Mouse (Mus musculus) MEL (cell line): Measurements from ENCODE around the gene Znrf1. TPM values are rescaled to one million over a fixed set of nuclear protein-coding genes. Genes with fewer than 3 reads are reported as not detected.

Experiments used
- DNase-seq: peaks from one replicate; pipeline ENCODE4 v3.0.0; 2011; ENCODE audit warnings: low read depth, low spot score
- H3K27ac ChIP-seq: 2 replicates; pipeline ENCODE4 v1.5.1; 2012; ENCODE audit warnings: low read depth, mild to moderate bottlenecking, control low read depth, low read length, moderate library complexity; ENCODE audit not compliant: control insufficient read depth
- H3K27me3 ChIP-seq, 2 experiments: fragments of 150-350 bp in 1 of 2; sonication (generic) in 1 of 2; 2 replicates each; pipeline ENCODE4 v1.6.1; 2012; ENCODE audit warnings: low read length in 2 of 2, mild to moderate bottlenecking in 2 of 2, improper control_type of control experiment in 1 of 2, moderate library complexity in 1 of 2; ENCODE audit not compliant: insufficient read depth in 2 of 2, control insufficient read depth in 1 of 2
- H3K36me3 ChIP-seq, 2 experiments: 2 replicates each; pipeline ENCODE4 v1.6.1; 2012 to 2014; ENCODE audit warnings: low read length in 2 of 2, improper control_type of control experiment in 1 of 2, inconsistent platforms in 1 of 2, mild to moderate bottlenecking in 1 of 2; ENCODE audit not compliant: insufficient read depth in 2 of 2, control insufficient read depth in 1 of 2
- H3K4me1 ChIP-seq, 2 experiments: fragments of 150-350 bp in 1 of 2; sonication (generic) in 1 of 2; 2 replicates each; pipeline ENCODE4 v1.6.1; 2012; ENCODE audit warnings: low read length in 2 of 2, improper control_type of control experiment in 1 of 2, mild to moderate bottlenecking in 1 of 2; ENCODE audit not compliant: insufficient read depth in 2 of 2, control insufficient read depth in 1 of 2
- H3K4me3 ChIP-seq, 2 experiments: fragments of 150-350 bp in 1 of 2; sonication (generic) in 1 of 2; 2 replicates each; pipeline ENCODE4 v1.5.1; 2012; ENCODE audit warnings: low read depth in 2 of 2, low read length in 2 of 2, mild to moderate bottlenecking in 2 of 2, moderate library complexity in 2 of 2, control low read depth in 1 of 2, improper control_type of control experiment in 1 of 2; ENCODE audit not compliant: control insufficient read depth in 1 of 2, insufficient read depth in 1 of 2
- H3K79me2 ChIP-seq: 2 replicates; pipeline ENCODE4 v1.6.1; 2012; ENCODE audit warnings: mild to moderate bottlenecking, low read length, moderate library complexity; ENCODE audit not compliant: control insufficient read depth, poor library complexity, insufficient read depth
- H3K9ac ChIP-seq: 2 replicates; pipeline ENCODE4 v1.6.1; 2012; ENCODE audit warnings: low read depth, mild to moderate bottlenecking, control low read depth, low read length, moderate library complexity; ENCODE audit not compliant: control insufficient read depth, poor library complexity, severe bottlenecking
- H3K9me3 ChIP-seq: fragments of 150-350 bp; sonication (generic); replicated peaks from 2 replicates; pipeline ENCODE4 v1.6.1; 2012; ENCODE audit warnings: mild to moderate bottlenecking, low read length, improper control_type of control experiment, moderate library complexity; ENCODE audit not compliant: insufficient read depth
- CHD1 ChIP-seq: IDR thresholded peaks from 2 replicates; pipeline ENCODE4 v1.6.1; 2012; ENCODE audit warnings: low read depth, mild to moderate bottlenecking, inconsistent platforms, low read length, improper control_type of control experiment
- CHD2 ChIP-seq: IDR thresholded peaks from 2 replicates; pipeline ENCODE4 v1.6.1; 2011; ENCODE audit warnings: low read length, improper control_type of control experiment
- E2F4 ChIP-seq: IDR thresholded peaks from 2 replicates; pipeline ENCODE4 v1.6.1; 2011; ENCODE audit warnings: low read depth, low read length, improper control_type of control experiment, borderline replicate concordance
- GATA1 ChIP-seq: IDR thresholded peaks from 2 replicates; pipeline ENCODE4 v1.6.1; 2011; ENCODE audit warnings: low read depth, low read length, improper control_type of control experiment
- HCFC1 ChIP-seq: IDR thresholded peaks from 2 replicates; pipeline ENCODE4 v1.6.1; 2012; ENCODE audit warnings: low read depth, mild to moderate bottlenecking, inconsistent platforms, low read length, improper control_type of control experiment, moderate library complexity
- KAT2A ChIP-seq: conservative IDR thresholded peaks from 2 replicates; pipeline ENCODE4 v1.6.1; 2012; ENCODE audit warnings: low read depth, low read length, improper control_type of control experiment, inconsistent platforms
- MAFK ChIP-seq: IDR thresholded peaks from 2 replicates; pipeline ENCODE4 v1.6.1; 2011; ENCODE audit warnings: low read depth, mild to moderate bottlenecking, low read length, improper control_type of control experiment, borderline replicate concordance
- MAX ChIP-seq: IDR thresholded peaks from 2 replicates; pipeline ENCODE4 v1.6.1; 2011; ENCODE audit warnings: low read length, improper control_type of control experiment
- MAZ ChIP-seq: IDR thresholded peaks from 2 replicates; pipeline ENCODE4 v1.6.1; 2012; ENCODE audit warnings: low read depth, mild to moderate bottlenecking, inconsistent platforms, low read length, improper control_type of control experiment
- MEF2A ChIP-seq: IDR thresholded peaks from 2 replicates; pipeline ENCODE4 v1.6.1; 2014; ENCODE audit warnings: low read depth, mild to moderate bottlenecking, inconsistent platforms, low read length, improper control_type of control experiment; ENCODE audit not compliant: poor library complexity, insufficient replicate concordance, severe bottlenecking; ENCODE audit errors: extremely low read depth
- MYB ChIP-seq: IDR thresholded peaks from 2 replicates; pipeline ENCODE4 v1.6.1; 2011; ENCODE audit warnings: mild to moderate bottlenecking, low read depth, low read length, improper control_type of control experiment
- NELFE ChIP-seq: IDR thresholded peaks from 2 replicates; pipeline ENCODE4 v1.6.1; 2011; ENCODE audit warnings: low read depth, low read length, improper control_type of control experiment
- POLR2A ChIP-seq, 2 experiments: IDR thresholded peaks; 2 replicates each; pipeline ENCODE4 v1.6.1; 2011 to 2012; ENCODE audit warnings: low read length in 2 of 2, mild to moderate bottlenecking in 2 of 2, control low read depth in 1 of 2, improper control_type of control experiment in 1 of 2, low read depth in 1 of 2, moderate library complexity in 1 of 2; ENCODE audit not compliant: control insufficient read depth in 1 of 2, insufficient read depth in 1 of 2, poor library complexity in 1 of 2
- RAD21 ChIP-seq: IDR thresholded peaks from 2 replicates; pipeline ENCODE4 v1.6.1; 2011; ENCODE audit warnings: mild to moderate bottlenecking, low read depth, low read length, improper control_type of control experiment
- RCOR1 ChIP-seq: IDR thresholded peaks from 2 replicates; pipeline ENCODE4 v1.6.1; 2012; ENCODE audit warnings: low read depth, mild to moderate bottlenecking, inconsistent platforms, low read length, improper control_type of control experiment
- SIN3A ChIP-seq: IDR thresholded peaks from 2 replicates; pipeline ENCODE4 v1.6.1; 2012; ENCODE audit warnings: low read length, improper control_type of control experiment, inconsistent platforms
- SMC3 ChIP-seq: IDR thresholded peaks from 2 replicates; pipeline ENCODE4 v1.6.1; 2011; ENCODE audit warnings: low read depth, low read length, improper control_type of control experiment
- TAL1 ChIP-seq: IDR thresholded peaks from 2 replicates; pipeline ENCODE4 v1.6.1; 2012; ENCODE audit warnings: mild to moderate bottlenecking, inconsistent platforms, low read length, moderate library complexity, mixed read lengths
- TCF12 ChIP-seq: IDR thresholded peaks from 2 replicates; pipeline ENCODE4 v1.6.1; 2014; ENCODE audit warnings: low read depth, mild to moderate bottlenecking, inconsistent platforms, low read length, improper control_type of control experiment, moderate library complexity
- USF1 ChIP-seq: IDR thresholded peaks from 2 replicates; pipeline ENCODE4 v1.6.1; 2014; ENCODE audit warnings: low read depth, mild to moderate bottlenecking, inconsistent platforms, low read length, improper control_type of control experiment, moderate library complexity
- USF2 ChIP-seq, 2 experiments: IDR thresholded peaks; 2 replicates each; pipeline ENCODE4 v1.6.1; 2011 to 2012; ENCODE audit warnings: improper control_type of control experiment in 2 of 2, low read length in 2 of 2, borderline replicate concordance in 1 of 2, inconsistent platforms in 1 of 2, low read depth in 1 of 2, mild to moderate bottlenecking in 1 of 2; ENCODE audit not compliant: insufficient read depth in 1 of 2
- ZC3H11A ChIP-seq: IDR thresholded peaks from 2 replicates; pipeline ENCODE4 v1.6.1; 2012; ENCODE audit warnings: low read depth, mild to moderate bottlenecking, inconsistent platforms, low read length, improper control_type of control experiment
- ZKSCAN1 ChIP-seq: IDR thresholded peaks from 2 replicates; pipeline ENCODE4 v1.6.1; 2012; ENCODE audit warnings: low read depth, mild to moderate bottlenecking, inconsistent platforms, low read length, improper control_type of control experiment, moderate library complexity
- ZMIZ1 ChIP-seq: IDR thresholded peaks from 2 replicates; pipeline ENCODE4 v1.6.1; 2012; ENCODE audit warnings: low read depth, mild to moderate bottlenecking, inconsistent platforms, low read length, improper control_type of control experiment, moderate library complexity
- ZNF384 ChIP-seq: IDR thresholded peaks from 2 replicates; pipeline ENCODE4 v1.6.1; 2012; ENCODE audit warnings: low read depth, mild to moderate bottlenecking, inconsistent platforms, low read length, improper control_type of control experiment
- polyA plus RNA-seq, 2 experiments: library from polyadenylated mRNA; stranded (reverse) in 1 of 2; unstranded in 1 of 2; fragments of >175 nt in 1 of 2; fragments of >200 nt in 1 of 2; gene quantifications; 2 replicates each; pipeline versions ENCODE4 v1.2.1 to v1.2.4; 2012; ENCODE audit warnings: low replicate concordance in 2 of 2, low read depth in 1 of 2; ENCODE audit not compliant: insufficient read length in 2 of 2, insufficient read depth in 1 of 2, missing spikeins in 1 of 2
- total RNA-seq: library from RNA; depleted of rRNA; stranded (reverse); fragments of 300-350 nt; gene quantifications from 2 replicates; pipeline ENCODE4 v1.2.3, GENCODE M21; 2012

Znrf1 gene
- total and polyA plus RNA-seq, 3 experiments, result 18.4 to 36.0 TPM; not detected in 1

DNA sequence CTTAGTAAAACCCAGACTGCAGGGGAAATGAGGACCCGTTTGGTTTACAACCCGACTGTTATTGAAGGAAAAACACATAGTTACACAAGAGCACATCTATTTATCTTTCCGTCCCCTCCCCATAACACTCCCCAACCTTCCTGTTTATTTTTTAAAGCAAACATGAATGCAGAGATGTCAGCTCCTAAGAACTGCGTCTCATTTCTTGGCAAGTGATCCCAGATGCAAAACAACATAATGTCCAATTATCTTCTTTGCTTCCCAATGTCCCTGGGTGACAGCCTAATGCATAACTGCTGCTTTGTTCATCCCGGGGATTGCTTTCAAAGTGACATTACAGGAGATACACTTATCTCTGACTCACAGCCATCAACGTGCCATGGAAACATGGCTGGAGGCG lies 44.7 kb upstream of the Znrf1 start:
- Histone ChIP-seq H3K4me3 (no peak overlapping the region), H3K36me3 (peaks cover 0 to 6% of the 10 kb centered on the region in 2 experiments; a peak in 3 of 4 replicates), H3K27me3 (no peaks in the 10 kb centered on the region), H3K79me2 (no peaks in the 10 kb centered on the region), H3K9me3 (no peaks in the 10 kb centered on the region), H3K27ac (no peak overlapping the region), H3K4me1 (no peaks in the 10 kb centered on the region), H3K9ac (no peak overlapping the region)
- TF ChIP-seq ZKSCAN1 (no peak), ZMIZ1 (no peak), NELFE (no peak), GATA1 (no peak), USF2 (IDR thresholded peaks at IDR 0.05; ENCODE audit: borderline replicate concordance in 1 of 2, insufficient read depth in 1 of 2, low read depth in 1 of 2, low read length in 2 of 2) (no peak), SIN3A (no peak), E2F4 (no peak), MAX (no peak), KAT2A (no peak), RCOR1 (no peak), MYB (no peak), TCF12 (no peak), USF1 (no peak), CHD1 (no peak), MEF2A (no peak), RAD21 (no peak), POLR2A (IDR thresholded peaks at IDR 0.05; ENCODE audit: control insufficient read depth in 1 of 2, insufficient read depth in 1 of 2, low read depth in 1 of 2, low read length in 2 of 2, poor library complexity in 1 of 2) (no peak), CHD2 (no peak), SMC3 (no peak), ZC3H11A (no peak)
- DNase-seq, result no peak

DNA sequence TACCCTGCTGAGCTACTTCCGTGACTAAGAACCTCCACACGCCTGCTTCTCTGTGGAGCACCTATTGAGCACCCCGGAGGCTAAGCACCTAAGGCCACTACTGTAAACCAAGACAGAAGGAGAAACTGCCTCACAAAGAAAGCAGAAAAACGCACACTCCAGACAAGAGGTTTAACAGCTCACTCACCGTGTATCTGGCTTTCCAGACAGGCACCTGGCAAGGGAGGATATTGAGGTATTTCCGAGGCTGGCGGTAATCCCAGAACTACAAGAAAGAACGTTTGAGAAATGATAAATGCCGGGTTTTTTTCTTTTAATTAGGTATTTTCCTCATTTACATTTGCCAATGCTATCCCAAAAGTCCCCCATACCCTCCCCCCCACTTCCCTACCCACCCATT lies 43.4 kb upstream of the Znrf1 start:
- TF ChIP-seq ZNF384 (no peak), RAD21 (no peak), TAL1 (no peak), MAFK (no peak), MAZ (no peak), HCFC1 (no peak)
- DNase-seq, result no peak
- no peaks in the 10 kb centered on the region for H3K27me3 ChIP-seq
- H3K9me3 ChIP-seq, result no peaks in the 10 kb centered on the region
- no peak overlapping the region for H3K4me3 ChIP-seq
- no peaks in the 10 kb centered on the region for H3K4me1 ChIP-seq
- peaks cover 0 to 3% of the 10 kb centered on the region in 2 experiments; a peak in 3 of 4 replicates for H3K36me3 ChIP-seq
- H3K79me2 ChIP-seq, result no peaks in the 10 kb centered on the region
- H3K9ac ChIP-seq, result no peak overlapping the region
- H3K27ac ChIP-seq, result no peak overlapping the region
